Mouse (Mus musculus): ENCODE data around the gene Tmem107.

- TF ChIP-seq CTCF (IDR thresholded peaks at IDR 0.05; ENCODE audit: borderline replicate concordance, control insufficient read depth, extremely low read depth, insufficient read depth, low read length, poor library complexity): no peak
- peak; percentile 57; the same call in 1 of the 2 replicates for TF ChIP-seq POLR2A (IDR thresholded peaks at IDR 0.05; ENCODE audit: control insufficient read depth, extremely low read depth, insufficient read depth, low read length, poor library complexity)
Measured at GRCm38 (mm10) chr11:69070590-69071222, at the start of gene Tmem107.
